Mouse (Mus musculus): ENCODE measurements around the gene Matn4. TPM values are rescaled to one million over a fixed set of nuclear protein-coding genes. Genes with fewer than 3 reads are reported as not detected.

Gene Matn4
- total RNA-seq, 2 experiments from 2014 or later: 21.2 to 21.6 TPM

- DNase-seq (ENCODE audit: low spot score in 2 of 2): no peak
These were observed 13.4 kb upstream of the Matn4 start for GRCm38 (mm10) chr2:164418308-164418875.

- DNase-seq (ENCODE audit: low spot score in 2 of 2): no peak
These were observed 12.2 kb upstream of the Matn4 start for GRCm38 (mm10) chr2:164417198-164417597.

DNA sequence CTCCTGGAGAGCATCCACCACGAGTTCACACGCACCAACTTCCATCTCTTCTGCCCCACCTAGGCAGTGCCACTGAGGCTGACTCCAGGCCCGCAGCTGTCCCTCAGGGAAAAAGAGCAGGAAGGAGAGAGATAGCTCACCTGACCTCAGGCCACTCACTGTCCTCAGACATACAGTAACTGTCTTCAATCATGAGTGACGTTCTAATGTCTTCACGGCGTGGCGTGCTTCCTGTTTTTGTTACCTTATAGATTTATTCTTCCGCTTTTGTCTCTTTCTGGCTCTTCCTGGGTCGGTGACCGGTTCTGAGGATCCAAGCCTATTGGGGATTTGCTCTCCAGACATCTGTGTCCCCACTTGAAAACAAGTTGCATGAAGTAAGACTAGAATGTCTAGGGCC is 9.6 kb upstream of the Matn4 start:
- no peak for DNase-seq (ENCODE audit: low spot score in 2 of 2)

GRCm38 (mm10) chr2:164414167-164414566 is 9.2 kb upstream of the Matn4 start:
- no peak for DNase-seq (ENCODE audit: low spot score in 2 of 2)

DNA sequence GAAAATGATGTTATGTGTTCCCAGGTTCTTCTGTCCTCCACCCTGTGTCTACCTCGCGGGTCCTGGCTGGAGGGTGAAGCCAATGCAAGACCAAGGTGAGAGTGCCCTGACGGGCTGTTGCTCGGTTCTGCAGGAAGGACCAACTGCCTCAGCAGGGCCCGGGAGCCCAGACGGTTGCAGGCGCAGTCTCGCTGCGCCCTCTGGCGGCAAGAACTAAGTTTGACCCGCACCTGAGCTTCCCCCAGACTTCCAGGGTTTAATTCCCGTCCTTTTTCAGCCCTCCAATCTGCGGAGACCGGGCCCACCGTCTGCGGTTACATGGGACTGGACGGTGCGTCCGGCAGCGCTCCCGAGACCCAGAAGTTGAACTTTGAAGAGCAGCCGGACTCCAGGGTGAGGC is 2.7 kb upstream of the Matn4 start:
- DNase-seq (ENCODE audit: low spot score in 2 of 2): peak; percentile 66 to 74

- no peak for DNase-seq (ENCODE audit: low spot score in 2 of 2)
These were observed 559 bp upstream of the Matn4 start for GRCm38 (mm10) chr2:164405519-164405918.

- DNase-seq (ENCODE audit: low spot score in 2 of 2): no peak
These were observed 624 bp downstream of the Matn4 start for GRCm38 (mm10) chr2:164404082-164404990.

DNA sequence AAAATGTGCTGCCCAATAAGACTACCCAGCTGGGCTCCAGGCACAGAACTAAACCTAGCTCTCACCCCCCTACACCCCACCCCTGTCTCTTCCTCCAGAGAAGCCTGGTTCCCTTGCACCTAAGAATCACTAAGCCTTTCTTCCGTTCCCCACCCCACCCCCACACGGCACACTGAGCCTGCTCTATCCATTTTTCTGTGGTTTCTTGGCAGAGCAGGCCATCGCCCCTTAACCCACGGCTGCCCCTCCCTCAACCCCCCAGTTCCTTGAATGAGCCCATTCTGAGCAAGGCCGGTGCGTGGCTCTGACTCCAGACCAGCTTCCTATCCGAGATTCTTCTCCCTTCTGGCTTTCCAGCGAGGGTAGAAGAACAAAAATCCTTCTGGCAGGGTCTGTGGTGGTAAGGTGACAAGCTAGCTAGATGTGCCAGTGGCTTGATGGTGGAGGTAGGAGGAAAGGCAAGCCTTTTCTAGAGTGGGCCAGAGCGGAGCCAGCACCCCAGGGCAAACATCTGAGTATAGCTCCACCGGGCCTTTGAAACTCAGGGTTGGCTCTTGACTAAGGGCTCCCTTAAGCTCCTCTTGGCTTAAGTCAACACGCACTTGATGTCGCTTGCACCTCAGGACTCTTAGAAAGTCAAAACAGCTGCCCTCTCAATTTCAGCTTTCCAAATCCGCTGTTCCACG is 1.4 kb downstream of the Matn4 start:
- peak in 1 of 2 experiments; percentile 59 for DNase-seq (ENCODE audit: low spot score in 2 of 2)

DNA sequence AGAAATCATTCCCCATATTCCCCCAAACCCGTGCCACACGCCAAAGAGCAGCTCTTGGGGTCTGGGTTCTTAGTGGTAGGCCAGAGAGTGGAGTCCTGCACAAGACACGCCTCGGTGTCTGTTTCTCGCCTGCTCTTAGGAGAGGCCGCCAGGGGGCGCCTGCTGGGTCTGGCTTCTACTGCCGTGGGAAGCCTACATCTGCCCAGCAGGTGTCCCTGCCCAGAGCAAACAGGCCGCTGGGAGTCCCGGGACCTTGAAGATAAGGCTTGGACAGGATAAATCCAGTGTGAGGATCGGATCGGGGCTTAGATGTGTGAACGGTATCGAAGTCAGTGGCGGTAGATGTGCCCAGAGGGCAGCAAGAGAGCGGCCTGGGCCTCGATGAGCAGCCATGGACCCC is 2.1 kb downstream of the Matn4 start, which contains the start of gene Rbpjl:
Rbpjl (plus strand) TSS at position 236 of the 400 bp plus-strand sequence.
- peak; percentile 55 to 58 for DNase-seq (ENCODE audit: low spot score in 2 of 2)

DNA sequence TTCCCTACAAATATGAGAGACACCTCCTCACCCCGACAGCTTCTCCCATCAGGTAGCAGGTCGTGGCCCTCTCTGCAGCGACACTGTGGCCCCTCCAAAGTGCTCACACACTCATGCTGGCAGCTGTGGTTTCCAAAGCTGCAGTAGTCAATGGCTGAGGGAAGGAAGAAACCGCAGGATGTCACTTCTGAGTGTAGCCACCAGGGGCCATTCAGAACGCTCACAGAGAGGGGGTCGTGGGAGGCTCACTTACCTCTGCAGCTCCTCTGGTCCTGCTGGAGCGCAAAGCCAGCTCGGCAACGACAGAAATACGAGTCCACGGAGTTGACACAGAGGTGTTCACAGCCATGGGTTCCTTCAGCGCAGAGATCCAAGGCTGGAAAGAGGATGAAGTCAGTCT is 8.0 kb downstream of the Matn4 start:
- DNase-seq (ENCODE audit: low spot score in 2 of 2): no peak

GRCm38 (mm10) chr2:164396076-164396475 is 8.9 kb downstream of the Matn4 start:
- DNase-seq (ENCODE audit: low spot score in 2 of 2): no peak

DNA sequence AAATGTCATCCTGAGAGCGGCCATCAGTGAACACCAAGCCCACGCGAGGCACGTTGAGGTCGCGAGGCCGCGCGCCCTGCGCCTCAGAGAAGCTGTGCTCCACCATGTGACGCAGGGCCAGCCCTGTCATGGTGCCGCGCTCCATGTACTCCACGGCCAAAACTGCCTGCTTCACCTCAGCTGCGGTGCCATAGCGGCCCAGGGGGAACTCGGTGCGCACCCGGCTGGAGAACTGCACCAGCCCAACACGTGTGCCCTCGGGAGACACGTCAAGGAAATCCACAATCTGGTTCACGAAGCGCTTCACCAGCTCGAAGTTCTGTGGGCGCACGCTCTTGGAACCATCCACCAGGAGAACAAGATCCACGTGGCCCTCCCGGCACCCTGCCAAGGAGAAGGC is 11.8 kb downstream of the Matn4 start:
- DNase-seq (ENCODE audit: low spot score in 2 of 2): no peak

DNA sequence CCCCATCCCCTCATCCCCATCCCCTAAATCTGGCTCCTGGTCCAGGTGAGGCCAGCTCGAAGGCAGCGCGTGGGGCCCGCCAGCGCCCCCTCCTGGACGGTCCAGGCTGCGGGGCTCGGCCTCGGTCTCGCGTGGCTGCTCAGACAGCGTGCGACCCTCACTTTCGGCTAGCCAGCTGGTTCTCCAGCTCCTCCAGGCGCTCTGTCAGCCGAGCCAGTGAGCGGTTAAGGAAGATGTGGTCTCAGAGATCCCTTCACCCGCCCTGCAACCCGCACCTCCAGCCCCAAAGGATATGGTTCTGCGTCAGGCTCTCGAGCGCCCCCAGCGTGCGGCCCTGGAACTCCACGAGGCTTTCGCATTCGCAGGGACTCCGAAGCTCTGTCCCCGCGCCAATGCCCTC is 15.5 kb downstream of the Matn4 start:
- DNase-seq (ENCODE audit: low spot score in 2 of 2): peak; percentile 88

- peak; percentile 46 to 63 for DNase-seq (ENCODE audit: low spot score in 2 of 2)
These were observed 15.9 kb downstream of the Matn4 start, which contains the start of gene Slpi for GRCm38 (mm10) chr2:164389020-164389419. TSS of gene Slpi (minus strand) at chr2:164389095.

- DNase-seq (ENCODE audit: low spot score in 2 of 2): peak; percentile 51 to 63
These were observed 18.0 kb downstream of the Matn4 start for GRCm38 (mm10) chr2:164386953-164387352.

GRCm38 (mm10) chr2:164385927-164386763 is 18.8 kb downstream of the Matn4 start:
- DNase-seq (ENCODE audit: low spot score in 2 of 2): peak in 1 of 2 experiments; percentile 62

GRCm38 (mm10) chr2:164383656-164384399 is 21.1 kb downstream of the Matn4 start:
- DNase-seq (ENCODE audit: low spot score in 2 of 2): no peak

DNA sequence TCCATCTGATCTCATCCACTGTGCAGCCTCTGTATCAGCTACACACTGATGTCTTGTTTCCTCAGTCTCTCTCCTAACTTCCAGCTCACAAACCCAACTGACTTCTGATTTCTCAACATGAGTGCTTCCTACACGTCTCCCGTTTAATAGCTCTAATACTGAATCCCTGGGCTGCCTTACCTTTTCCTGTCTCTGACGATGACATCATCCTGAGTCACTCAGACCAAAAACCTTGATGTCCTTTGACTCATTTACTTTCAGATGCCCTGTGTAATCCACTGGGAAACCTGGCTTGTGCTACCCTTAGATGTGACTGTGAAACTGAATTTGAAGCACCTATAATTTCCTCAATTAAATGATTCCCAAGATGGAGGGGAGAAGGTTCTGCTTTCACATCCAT is 22.0 kb downstream of the Matn4 start:
- DNase-seq (ENCODE audit: low spot score in 2 of 2): no peak

DNA sequence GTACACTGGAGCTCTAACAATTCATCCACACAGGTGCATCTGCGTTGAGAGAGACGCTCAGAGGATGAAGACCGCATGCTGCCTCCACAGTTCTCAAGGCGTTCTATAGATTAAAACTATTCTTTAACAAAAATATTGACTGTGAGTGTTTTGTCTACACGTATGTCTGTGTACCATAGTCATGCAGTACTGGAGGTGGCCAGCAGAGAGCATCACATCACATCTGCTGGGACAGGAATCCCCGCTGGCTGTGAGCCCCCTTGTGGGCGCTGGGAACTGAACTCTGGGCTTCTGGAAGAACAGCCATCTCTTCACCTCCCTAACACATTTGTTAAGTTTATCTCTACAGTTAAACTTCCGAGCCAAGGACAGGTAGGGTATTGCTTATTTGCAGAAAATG is 23.2 kb downstream of the Matn4 start:
- no peak for DNase-seq (ENCODE audit: low spot score in 2 of 2)
